Mouse (Mus musculus) heart, adult 8-10 months (tissue): ENCODE results near the gene Ergic3. TPM values are rescaled to one million over a fixed set of nuclear protein-coding genes. Genes with fewer than 3 reads are reported as not detected.

Source experiments
- DNase-seq: peaks from one replicate; pipeline ENCODE4 v3.0.0; 2022; ENCODE audit warnings: low spot score
- total RNA-seq, 4 experiments: library from RNA; stranded (reverse); gene quantifications; 2 replicates each; pipeline ENCODE4 v1.2.4; 2022

Gene Ergic3
- total RNA-seq, 4 experiments from 2014 or later, result 58.2 to 67.2 (median 66.3) TPM

DNA sequence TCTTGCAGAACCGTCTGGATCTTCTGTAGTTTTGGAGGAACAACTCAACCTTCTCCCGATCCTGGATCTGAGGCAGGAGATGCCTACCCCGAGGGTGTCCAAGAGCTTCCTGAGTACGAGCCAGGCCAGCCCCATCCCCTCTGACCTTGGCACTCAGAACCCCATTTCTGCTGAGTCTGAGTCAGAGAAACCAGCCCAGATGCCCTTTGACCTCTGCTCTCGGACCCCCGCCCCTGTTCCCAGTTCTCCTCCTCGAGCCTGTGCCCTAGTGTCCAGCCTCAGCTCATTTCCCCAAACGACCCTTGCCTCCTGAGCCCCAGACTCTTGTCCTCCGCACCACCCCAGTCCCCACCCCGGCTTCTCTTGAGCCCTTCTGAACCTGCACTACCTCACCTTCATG, 58.3 kb downstream of the Ergic3 start:
- DNase-seq, result no peak

Other genes starting within 250 kb of the Ergic3 start
- not detected for gene Mmp24, start 232.7 kb upstream of the Ergic3 start, total RNA-seq
- gene BC029722, start 188.6 kb upstream of the Ergic3 start, total RNA-seq, result 10 to 100 TPM; 29.8 to 40.2 (median 35.1) TPM
- 10 to 100 TPM; 44.2 to 65.1 (median 54.3) TPM for gene Eif6, start 181.1 kb upstream of the Ergic3 start, total RNA-seq
- not detected for gene Fam83c, start 173.2 kb upstream of the Ergic3 start, total RNA-seq
- gene Uqcc1, start 77.7 kb upstream of the Ergic3 start, total RNA-seq, result 100 to 1,000 TPM; 275 to 349 (median 295) TPM
- not detected for gene Gm15557, start 67.3 kb upstream of the Ergic3 start, total RNA-seq
- gene Gdf5, start 62.7 kb upstream of the Ergic3 start, total RNA-seq, result not detected
- gene Cep250, start 51.6 kb upstream of the Ergic3 start, total RNA-seq, result 1 to 10 TPM; 4.1 to 8.8 (median 6.0) TPM
- gene 6430550D23Rik, start 68 bp upstream of the Ergic3 start, total RNA-seq, result 1 to 10 TPM in 1 of 4 experiments, under 1 TPM in 3; 0.14 to 2.0 (median 0.53) TPM
- gene Fer1l4, start 44.9 kb downstream of the Ergic3 start, total RNA-seq, result not detected
- gene Spag4, start 57.1 kb downstream of the Ergic3 start, total RNA-seq, result 1 to 10 TPM in 2 of 4 experiments, under 1 TPM in 2; 0.62 to 2.3 (median 1.1) TPM
- gene Cpne1, start 103.9 kb downstream of the Ergic3 start, total RNA-seq, result 10 to 100 TPM in 3 of 4 experiments, 1 to 10 TPM in 1; 9.4 to 13.7 (median 11.9) TPM
- gene Rbm12, start 103.9 kb downstream of the Ergic3 start, total RNA-seq, result 10 to 100 TPM in 2 of 4 experiments, 1 to 10 TPM in 2; 8.4 to 20.4 (median 13.6) TPM
- gene Gm28036, start 119.0 kb downstream of the Ergic3 start, total RNA-seq, result 10 to 100 TPM in 2 of 4 experiments, 1 to 10 TPM in 2; 9.4 to 12.1 (median 10.2) TPM
- 100 to 1,000 TPM; 303 to 403 (median 332) TPM for gene Romo1, start 136.0 kb downstream of the Ergic3 start, total RNA-seq
- 100 to 1,000 TPM; 104 to 115 (median 107) TPM for gene Nfs1, start 136.1 kb downstream of the Ergic3 start, total RNA-seq
- 100 to 1,000 TPM; 107 to 140 (median 123) TPM for gene Rbm39, start 172.2 kb downstream of the Ergic3 start, total RNA-seq
- gene Phf20, start 188.4 kb downstream of the Ergic3 start, total RNA-seq, result 10 to 100 TPM; 13.5 to 25.1 (median 19.2) TPM